Mouse (Mus musculus): ENCODE measurements around the gene Tmod2. TPM values are rescaled to one million over a fixed set of nuclear protein-coding genes. Genes with fewer than 3 reads are reported as not detected.

Gene Tmod2
- polyA plus RNA-seq, 1 experiment = 0.26 TPM

GRCm38 (mm10) chr9:75564892-75565291 is 46.2 kb downstream of the Tmod2 start:
- no peaks in the 10 kb centered on the region for H3K36me3 ChIP-seq (ENCODE audit: control insufficient read depth, insufficient read depth, low read length)
- H3K4me1 ChIP-seq (replicated peaks; ENCODE audit: control insufficient read depth, insufficient read depth, low read length) = no peaks in the 10 kb centered on the region
- no peak for TF ChIP-seq POLR2A (IDR thresholded peaks at IDR 0.05; ENCODE audit: control insufficient read depth, extremely low read depth, insufficient read depth, low read length, poor library complexity)
- no peak for TF ChIP-seq CTCF (IDR thresholded peaks at IDR 0.05; ENCODE audit: borderline replicate concordance, control insufficient read depth, extremely low read depth, insufficient read depth, low read length, poor library complexity)
- DNase-seq = no peak
- WGBS = 87% methylated on average over 6 of the region's 6 CpGs
- no peak overlapping the region for H3K4me3 ChIP-seq (ENCODE audit: control insufficient read depth, insufficient read depth, low read length)
- H3K27ac ChIP-seq (ENCODE audit: control insufficient read depth, insufficient read depth, low read length) = no peak overlapping the region
- no peaks in the 10 kb centered on the region for H3K27me3 ChIP-seq (ENCODE audit: control insufficient read depth, insufficient read depth, low read length)

DNA sequence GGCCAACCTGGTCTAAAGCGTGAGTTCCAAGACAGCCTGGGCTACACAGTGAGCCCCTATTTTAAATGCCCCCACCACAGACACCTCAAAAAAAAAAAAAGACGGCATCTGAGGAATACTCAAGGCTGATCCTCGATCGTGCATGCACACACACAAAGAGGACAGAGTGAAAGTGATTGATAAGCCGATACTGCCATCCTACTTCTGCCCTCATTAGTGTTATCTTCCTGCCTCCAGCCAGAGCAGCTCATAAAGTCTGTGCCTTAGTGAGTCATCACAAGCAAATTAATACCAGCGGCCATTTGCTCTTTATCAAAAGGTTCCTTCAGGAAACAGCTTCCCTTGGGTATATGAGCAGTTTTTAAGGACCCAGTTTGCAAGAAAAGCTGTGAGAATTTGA is 47.5 kb downstream of the Tmod2 start:
- Histone ChIP-seq H3K4me3 (ENCODE audit: control insufficient read depth, insufficient read depth, low read length) (no peak overlapping the region), H3K36me3 (ENCODE audit: control insufficient read depth, insufficient read depth, low read length) (no peaks in the 10 kb centered on the region), H3K4me1 (replicated peaks; ENCODE audit: control insufficient read depth, insufficient read depth, low read length) (peaks cover 3% of the 10 kb centered on the region; the same call in 1 of the 2 replicates), H3K27me3 (ENCODE audit: control insufficient read depth, insufficient read depth, low read length) (no peaks in the 10 kb centered on the region), H3K27ac (ENCODE audit: control insufficient read depth, insufficient read depth, low read length) (no peak overlapping the region)
- 87% methylated on average over 6 of the region's 6 CpGs for WGBS
- TF ChIP-seq CTCF (IDR thresholded peaks at IDR 0.05; ENCODE audit: borderline replicate concordance, control insufficient read depth, extremely low read depth, insufficient read depth, low read length, poor library complexity) (no peak), POLR2A (IDR thresholded peaks at IDR 0.05; ENCODE audit: control insufficient read depth, extremely low read depth, insufficient read depth, low read length, poor library complexity) (no peak)
- no peak for DNase-seq

DNA sequence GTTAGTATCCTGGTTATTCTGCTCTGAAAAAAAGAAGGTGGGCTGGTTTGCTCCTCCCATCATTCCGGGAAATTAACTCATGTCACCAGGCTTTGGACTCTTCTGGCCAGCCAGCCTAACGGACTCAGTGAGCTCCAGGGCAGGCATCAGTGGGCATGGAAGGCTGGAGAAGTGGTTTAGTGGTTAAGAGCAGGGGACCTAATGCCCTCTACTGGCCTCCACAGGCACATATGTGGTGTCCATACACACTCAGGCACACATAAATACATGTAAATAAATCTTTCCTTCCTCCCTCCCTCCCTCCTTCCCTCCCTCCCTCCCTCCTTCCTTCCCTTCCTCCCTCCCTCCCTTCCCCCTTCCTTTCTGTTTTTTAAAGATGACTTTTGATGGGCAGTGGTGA is 47.9 kb downstream of the Tmod2 start:
- H3K27me3 ChIP-seq (ENCODE audit: control insufficient read depth, insufficient read depth, low read length) = no peaks in the 10 kb centered on the region
- H3K27ac ChIP-seq (ENCODE audit: control insufficient read depth, insufficient read depth, low read length) = no peak overlapping the region
- TF ChIP-seq POLR2A (IDR thresholded peaks at IDR 0.05; ENCODE audit: control insufficient read depth, extremely low read depth, insufficient read depth, low read length, poor library complexity) (no peak), CTCF (IDR thresholded peaks at IDR 0.05; ENCODE audit: borderline replicate concordance, control insufficient read depth, extremely low read depth, insufficient read depth, low read length, poor library complexity) (no peak)
- no peak for DNase-seq
- no peaks in the 10 kb centered on the region for H3K36me3 ChIP-seq (ENCODE audit: control insufficient read depth, insufficient read depth, low read length)
- peaks cover 3% of the 10 kb centered on the region; the same call in 1 of the 2 replicates for H3K4me1 ChIP-seq (replicated peaks; ENCODE audit: control insufficient read depth, insufficient read depth, low read length)
- 86% methylated on average over 2 of the region's 2 CpGs for WGBS
- H3K4me3 ChIP-seq (ENCODE audit: control insufficient read depth, insufficient read depth, low read length) = no peak overlapping the region

- peaks cover 3% of the 10 kb centered on the region; the same call in 1 of the 2 replicates for H3K4me1 ChIP-seq (replicated peaks; ENCODE audit: control insufficient read depth, insufficient read depth, low read length)
- H3K27me3 ChIP-seq (ENCODE audit: control insufficient read depth, insufficient read depth, low read length) = no peaks in the 10 kb centered on the region
- TF ChIP-seq POLR2A (IDR thresholded peaks at IDR 0.05; ENCODE audit: control insufficient read depth, extremely low read depth, insufficient read depth, low read length, poor library complexity) (no peak), CTCF (IDR thresholded peaks at IDR 0.05; ENCODE audit: borderline replicate concordance, control insufficient read depth, extremely low read depth, insufficient read depth, low read length, poor library complexity) (no peak)
- 92% methylated on average over 13 of the region's 13 CpGs for WGBS
- H3K4me3 ChIP-seq (ENCODE audit: control insufficient read depth, insufficient read depth, low read length) = no peak overlapping the region
- H3K36me3 ChIP-seq (ENCODE audit: control insufficient read depth, insufficient read depth, low read length) = no peaks in the 10 kb centered on the region
- no peak overlapping the region for H3K27ac ChIP-seq (ENCODE audit: control insufficient read depth, insufficient read depth, low read length)
- DNase-seq = no peak
These were observed 50.0 kb downstream of the Tmod2 start for GRCm38 (mm10) chr9:75561040-75561669.

GRCm38 (mm10) chr9:75560353-75560752 is 50.8 kb downstream of the Tmod2 start:
- Histone ChIP-seq H3K4me3 (ENCODE audit: control insufficient read depth, insufficient read depth, low read length) (no peak overlapping the region), H3K36me3 (ENCODE audit: control insufficient read depth, insufficient read depth, low read length) (no peaks in the 10 kb centered on the region), H3K27ac (ENCODE audit: control insufficient read depth, insufficient read depth, low read length) (no peak overlapping the region), H3K27me3 (ENCODE audit: control insufficient read depth, insufficient read depth, low read length) (no peaks in the 10 kb centered on the region), H3K4me1 (replicated peaks; ENCODE audit: control insufficient read depth, insufficient read depth, low read length) (peaks cover 3% of the 10 kb centered on the region; the same call in 1 of the 2 replicates)
- no peak for TF ChIP-seq POLR2A (IDR thresholded peaks at IDR 0.05; ENCODE audit: control insufficient read depth, extremely low read depth, insufficient read depth, low read length, poor library complexity)
- TF ChIP-seq CTCF (IDR thresholded peaks at IDR 0.05; ENCODE audit: borderline replicate concordance, control insufficient read depth, extremely low read depth, insufficient read depth, low read length, poor library complexity) = no peak
- DNase-seq = no peak

DNA sequence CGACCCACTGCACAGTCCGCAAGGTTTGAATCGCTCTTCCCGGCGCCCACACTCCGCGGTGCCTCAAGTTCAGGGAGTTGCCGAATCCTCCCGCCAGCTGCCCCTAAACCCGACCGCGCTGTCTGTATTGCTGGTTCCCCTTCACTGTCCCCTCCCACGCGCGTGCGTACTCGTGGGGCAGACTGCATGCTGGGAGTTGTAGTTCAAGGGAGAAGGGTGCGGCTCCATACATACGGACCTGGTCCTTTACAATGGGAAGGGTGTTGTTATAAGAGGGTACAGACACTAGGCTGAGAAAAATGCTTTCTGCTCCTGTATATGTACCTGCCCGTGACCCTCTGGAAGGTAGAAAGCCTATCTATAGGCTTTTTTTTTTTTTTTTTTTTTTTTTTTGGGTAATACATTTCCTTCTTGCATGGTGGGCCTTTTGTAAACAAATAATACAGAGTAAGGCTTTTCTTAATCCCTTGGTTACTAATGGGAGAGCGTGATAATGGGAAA is 51.6 kb downstream of the Tmod2 start, which contains the start of gene Tmod3:
Gene Tmod3 (minus strand): TSS at position 146 of the 501 bp plus-strand sequence.
- DNase-seq = peak; percentile 98
- H3K36me3 ChIP-seq (ENCODE audit: control insufficient read depth, insufficient read depth, low read length) = no peaks in the 10 kb centered on the region
- 4% methylated on average over 21 of the region's 21 CpGs for WGBS
- H3K4me1 ChIP-seq (replicated peaks; ENCODE audit: control insufficient read depth, insufficient read depth, low read length) = peaks cover 3% of the 10 kb centered on the region; the same call in 1 of the 2 replicates
- peak; percentile 83 for TF ChIP-seq POLR2A (IDR thresholded peaks at IDR 0.05; ENCODE audit: control insufficient read depth, extremely low read depth, insufficient read depth, low read length, poor library complexity)
- 0 out of 2 replicates have a peak, but pooled peaks have one; percentile 36 for TF ChIP-seq CTCF (IDR thresholded peaks at IDR 0.05; ENCODE audit: borderline replicate concordance, control insufficient read depth, extremely low read depth, insufficient read depth, low read length, poor library complexity)
- peak within 1 kb of the TSS; percentile 82 for H3K4me3 ChIP-seq (ENCODE audit: control insufficient read depth, insufficient read depth, low read length)
- H3K27me3 ChIP-seq (ENCODE audit: control insufficient read depth, insufficient read depth, low read length) = no peaks in the 10 kb centered on the region
- no peak within 1 kb of the TSS for H3K27ac ChIP-seq (ENCODE audit: control insufficient read depth, insufficient read depth, low read length)
